Mouse (Mus musculus) bone marrow macrophage, adult 2 months (primary cell): ENCODE measurements at regions not wholly inside any gene's neighbourhood (a gene's known extent, or its start where the extent isn't known, plus 50 kb on each side); places are given as distances from the start of the nearest gene placed in this dataset.

Experiments used
- H3K27ac ChIP-seq: 2 replicates; pipeline ENCODE4 v1.5.1; 2012; ENCODE audit warnings: low read depth, low read length; ENCODE audit not compliant: insufficient read depth
- H3K4me1 ChIP-seq: 2 replicates; pipeline ENCODE4 v1.6.1; 2012; ENCODE audit warnings: low read length; ENCODE audit not compliant: control insufficient read depth, insufficient read depth
- H3K4me3 ChIP-seq: 2 replicates; pipeline ENCODE4 v1.5.1; 2012; ENCODE audit warnings: mild to moderate bottlenecking, low read length, moderate library complexity; ENCODE audit not compliant: insufficient read depth
- CTCF ChIP-seq: IDR thresholded peaks from 2 replicates; pipeline ENCODE4 v1.5.1; 2012; ENCODE audit warnings: low read depth, mild to moderate bottlenecking, low read length, moderate library complexity
- POLR2A ChIP-seq: IDR thresholded peaks from 2 replicates; pipeline ENCODE4 v1.6.1; 2012; ENCODE audit warnings: mild to moderate bottlenecking, low read depth, low read length, borderline replicate concordance

GRCm38 (mm10) chr2:148580286-148580966 lies 92.0 kb upstream of the Nxt1 start:
- Histone ChIP-seq H3K27ac (no peak overlapping the region), H3K4me3 (no peak overlapping the region), H3K4me1 (peaks cover 18% of the 10 kb centered on the region)
- TF ChIP-seq CTCF (no peak), POLR2A (no peak)

GRCm38 (mm10) chr2:148579564-148579963 lies 92.8 kb upstream of the Nxt1 start:
- no peak overlapping the region for H3K4me3 ChIP-seq
- TF ChIP-seq CTCF, result no peak
- no peak for TF ChIP-seq POLR2A

GRCm38 (mm10) chr2:148579027-148579426 lies 93.4 kb upstream of the Nxt1 start:
- Histone ChIP-seq H3K4me1 (peaks cover 15% of the 10 kb centered on the region), H3K27ac (no peak overlapping the region), H3K4me3 (no peak overlapping the region)
- TF ChIP-seq POLR2A (no peak), CTCF (no peak)

More at GRCm38 (mm10) chr2:148579564-148579963, 92.8 kb upstream of the Nxt1 start:
- Histone ChIP-seq H3K27ac (no peak overlapping the region), H3K4me1 (peaks cover 15% of the 10 kb centered on the region)

- Histone ChIP-seq H3K27ac (no peak overlapping the region), H3K4me1 (peaks cover 20% of the 10 kb centered on the region), H3K4me3 (no peak overlapping the region)
- TF ChIP-seq POLR2A (no peak), CTCF (no peak)
Observed at GRCm38 (mm10) chr2:148578176-148578575, 94.2 kb upstream of the Nxt1 start.

- Histone ChIP-seq H3K4me1 (peaks cover 32% of the 10 kb centered on the region), H3K4me3 (no peak overlapping the region), H3K27ac (no peak overlapping the region)
- TF ChIP-seq CTCF, result no peak
- TF ChIP-seq POLR2A, result no peak
Observed at GRCm38 (mm10) chr2:148575433-148575832, 97.0 kb upstream of the Nxt1 start.

GRCm38 (mm10) chr2:148572165-148572564 lies 100.2 kb upstream of the Nxt1 start:
- H3K4me1 ChIP-seq, result peaks cover 44% of the 10 kb centered on the region
- no peak overlapping the region for H3K27ac ChIP-seq
- TF ChIP-seq POLR2A (no peak), CTCF (no peak)

GRCm38 (mm10) chr2:148571616-148572015 lies 100.8 kb upstream of the Nxt1 start:
- no peak overlapping the region for H3K4me3 ChIP-seq
- no peak for TF ChIP-seq CTCF
- TF ChIP-seq POLR2A, result no peak
- H3K4me1 ChIP-seq, result peaks cover 45% of the 10 kb centered on the region
- no peak overlapping the region for H3K27ac ChIP-seq

More at GRCm38 (mm10) chr2:148572165-148572564, 100.2 kb upstream of the Nxt1 start:
- H3K4me3 ChIP-seq, result no peak overlapping the region

GRCm38 (mm10) chr2:148571018-148571417 lies 101.4 kb upstream of the Nxt1 start:
- H3K4me1 ChIP-seq, result peaks cover 44% of the 10 kb centered on the region
- no peak overlapping the region for H3K27ac ChIP-seq
- TF ChIP-seq POLR2A, result no peak
- no peak for TF ChIP-seq CTCF
- H3K4me3 ChIP-seq, result no peak overlapping the region

GRCm38 (mm10) chr2:148567930-148568481 lies 104.4 kb upstream of the Nxt1 start:
- TF ChIP-seq CTCF (no peak), POLR2A (no peak)
- Histone ChIP-seq H3K4me1 (peaks cover 48% of the 10 kb centered on the region), H3K4me3 (no peak overlapping the region), H3K27ac (peak overlapping the region; percentile 85)

- Histone ChIP-seq H3K4me3 (no peak overlapping the region), H3K27ac (peak overlapping the region; percentile 19; the same call in 1 of the 2 replicates), H3K4me1 (peaks cover 58% of the 10 kb centered on the region)
- TF ChIP-seq CTCF (no peak), POLR2A (no peak)
Observed at GRCm38 (mm10) chr2:148563390-148563789, 109.0 kb upstream of the Nxt1 start.

- TF ChIP-seq CTCF (no peak), POLR2A (no peak)
- Histone ChIP-seq H3K4me3 (no peak overlapping the region), H3K27ac (peak overlapping the region; percentile 75), H3K4me1 (peaks cover 48% of the 10 kb centered on the region)
Observed at GRCm38 (mm10) chr2:148562041-148562440, 110.4 kb upstream of the Nxt1 start.
